Mouse (Mus musculus) limb, embryonic 14.5 days (tissue): ENCODE measurements around the gene Gm20431. TPM values are rescaled to one million over a fixed set of nuclear protein-coding genes. Genes with fewer than 3 reads are reported as not detected.

ENCODE experiments used
- ATAC-seq: fragments of 200-750 bp; cut with Nextera tagmentation; 2 replicates; pipeline ENCODE4 v1.8.0; 2017; ENCODE audit warnings: low read depth, moderate number of reproducible peaks, moderate TSS enrichment; ENCODE audit not compliant: low FRiP score
- DNase-seq: peaks from one replicate; pipeline ENCODE4 v3.0.0-alpha.2; 2015; ENCODE audit warnings: low spot score
- H3K27ac ChIP-seq: fragments of 300-500 bp; sonication (generic); replicated peaks from 2 replicates; pipeline ENCODE4 v1.5.1; 2014; ENCODE audit warnings: low read depth, mild to moderate bottlenecking, low read length, moderate library complexity, mixed read lengths
- H3K27me3 ChIP-seq: fragments of 300-500 bp; sonication (generic); 2 replicates; pipeline ENCODE4 v1.6.1; 2014; ENCODE audit warnings: low read length, mixed read lengths; ENCODE audit not compliant: control insufficient read depth, insufficient read depth
- H3K36me3 ChIP-seq: fragments of 300-500 bp; sonication (generic); 2 replicates; pipeline ENCODE4 v1.6.1; 2014; ENCODE audit warnings: mild to moderate bottlenecking, low read length, moderate library complexity, mixed read lengths; ENCODE audit not compliant: control insufficient read depth, insufficient read depth
- H3K4me1 ChIP-seq: fragments of 300-500 bp; sonication (generic); 2 replicates; pipeline ENCODE4 v1.6.1; 2014; ENCODE audit warnings: antibody characterized with exemption, low read length, mixed read lengths; ENCODE audit not compliant: control insufficient read depth, insufficient read depth
- H3K4me2 ChIP-seq: fragments of 300-500 bp; sonication (generic); replicated peaks from 2 replicates; pipeline ENCODE4 v1.6.1; 2014; ENCODE audit warnings: low read depth, mild to moderate bottlenecking, low read length, moderate library complexity; ENCODE audit not compliant: severe bottlenecking
- H3K4me3 ChIP-seq: fragments of 300-500 bp; sonication (generic); replicated peaks from 2 replicates; pipeline ENCODE4 v1.5.1; 2014; ENCODE audit warnings: low read length
- H3K9ac ChIP-seq: fragments of 300-500 bp; sonication (generic); 2 replicates; pipeline ENCODE4 v1.6.1; 2014; ENCODE audit warnings: mild to moderate bottlenecking, low read depth, low read length, moderate library complexity; ENCODE audit not compliant: severe bottlenecking
- H3K9me3 ChIP-seq: fragments of 300-500 bp; sonication (generic); 2 replicates; pipeline ENCODE4 v1.6.1; 2016; ENCODE audit warnings: low read length; ENCODE audit not compliant: control insufficient read depth
- POLR2A ChIP-seq: fragments of 200-500 bp; IDR thresholded peaks from 2 replicates; pipeline ENCODE4 v1.8.0; 2012; ENCODE audit warnings: inconsistent platforms, mild to moderate bottlenecking, moderate library complexity, borderline replicate concordance; ENCODE audit not compliant: insufficient read depth, insufficient read length; ENCODE audit errors: extremely low read depth
- WGBS: fragments of 180-500 bp; shearing (Covaris S2); extraction: QIAGEN DNeasy Blood & Tissue Kit; methylation state at CpG from one replicate; pipeline ENCODE4 v1.1.7; 2014; 5-methylcytosine and 5-hydroxymethylcytosine counted together
- polyA plus RNA-seq, 2 experiments: library from polyadenylated mRNA; depleted of rRNA in 1 of 2; stranded (reverse) in 1 of 2; unstranded in 1 of 2; fragments of >200 nt; fragmentation: Nextera tagmentation in 1 of 2; extraction: Ambion mirVana in 1 of 2; gene quantifications; 2 replicates each; pipeline versions ENCODE4 v1.2.1 to v1.2.3; 2012 to 2014

The Gm20431 gene
- polyA plus RNA-seq, 2 experiments = 6.1 to 7.5 TPM

DNA sequence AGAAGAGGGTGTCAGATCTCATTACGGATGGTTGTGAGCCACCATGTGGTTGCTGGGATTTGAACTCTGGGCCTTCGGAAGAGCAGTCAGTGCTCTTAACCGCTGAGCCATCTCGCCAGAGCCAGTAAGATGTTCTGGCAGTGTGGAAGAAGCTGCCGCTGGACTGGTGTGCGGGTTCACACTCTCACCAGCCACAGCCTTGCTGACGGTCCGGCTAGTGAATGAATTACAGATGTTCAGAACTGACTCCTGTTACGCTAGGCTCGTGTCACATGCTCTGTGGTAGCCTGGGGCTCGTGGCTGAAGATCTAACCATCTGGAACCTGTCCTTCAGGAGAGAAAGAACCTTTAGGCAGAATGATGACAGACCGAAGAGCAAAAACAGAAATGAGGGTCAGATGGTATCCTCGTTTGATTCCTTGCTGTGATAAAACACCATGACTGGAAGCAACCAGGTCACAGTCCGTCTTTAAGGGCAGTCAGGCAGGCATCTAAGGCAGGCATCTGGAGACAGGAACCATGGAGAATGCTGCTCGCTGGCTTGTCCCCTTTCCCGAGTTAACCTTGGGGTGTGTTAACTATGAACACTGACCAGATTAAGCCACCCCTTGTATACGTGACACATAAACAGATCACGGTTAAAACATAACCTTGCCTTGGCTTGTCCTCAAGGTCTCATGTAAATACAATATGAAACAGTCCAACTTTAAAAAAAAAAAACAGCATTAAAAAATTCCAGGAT, 4.8 kb upstream of the Gm20431 start:
- no peak for ATAC-seq
- Histone ChIP-seq H3K27ac (no peak overlapping the region), H3K36me3 (no peaks in the 10 kb centered on the region), H3K4me3 (no peak overlapping the region), H3K9me3 (no peaks in the 10 kb centered on the region), H3K4me2 (no peak overlapping the region), H3K27me3 (no peaks in the 10 kb centered on the region), H3K9ac (no peak overlapping the region), H3K4me1 (no peaks in the 10 kb centered on the region)
- DNase-seq = no peak
- WGBS = 71% methylated on average over 18 of the region's 18 CpGs
- TF ChIP-seq POLR2A = no peak

DNA sequence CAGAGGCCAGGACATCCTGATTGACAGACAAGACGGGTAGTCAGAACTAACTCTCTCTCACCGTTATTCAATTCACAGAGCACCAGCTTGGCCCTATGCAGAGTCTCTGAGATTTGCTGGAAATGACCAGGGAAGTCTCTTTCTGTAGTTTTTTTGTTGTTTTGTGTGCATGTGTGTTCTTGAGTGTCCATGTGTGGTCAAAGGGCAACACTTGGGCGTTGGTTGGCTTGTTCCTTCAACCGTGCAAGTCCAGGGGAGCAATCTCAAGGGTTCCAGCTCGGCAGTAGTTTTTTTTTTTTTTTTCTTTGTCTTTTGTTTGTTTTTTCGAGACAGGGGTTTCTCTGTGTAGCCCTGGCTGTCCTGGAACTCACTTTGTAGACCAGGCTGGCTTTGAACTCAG, 1.4 kb upstream of the Gm20431 start:
- no peaks in the 10 kb centered on the region; the same call in 1 of the 2 replicates for H3K36me3 ChIP-seq
- TF ChIP-seq POLR2A = no peak
- H3K27me3 ChIP-seq = no peaks in the 10 kb centered on the region
- H3K4me1 ChIP-seq = peaks cover 20% of the 10 kb centered on the region
- no peak overlapping the region for H3K27ac ChIP-seq
- no peak overlapping the region for H3K9ac ChIP-seq
- H3K9me3 ChIP-seq = no peaks in the 10 kb centered on the region
- no peak overlapping the region for H3K4me3 ChIP-seq
- WGBS = 55% methylated on average over 6 of the region's 6 CpGs
- DNase-seq (no peak), ATAC-seq (no peak)
- H3K4me2 ChIP-seq = no peak overlapping the region

DNA sequence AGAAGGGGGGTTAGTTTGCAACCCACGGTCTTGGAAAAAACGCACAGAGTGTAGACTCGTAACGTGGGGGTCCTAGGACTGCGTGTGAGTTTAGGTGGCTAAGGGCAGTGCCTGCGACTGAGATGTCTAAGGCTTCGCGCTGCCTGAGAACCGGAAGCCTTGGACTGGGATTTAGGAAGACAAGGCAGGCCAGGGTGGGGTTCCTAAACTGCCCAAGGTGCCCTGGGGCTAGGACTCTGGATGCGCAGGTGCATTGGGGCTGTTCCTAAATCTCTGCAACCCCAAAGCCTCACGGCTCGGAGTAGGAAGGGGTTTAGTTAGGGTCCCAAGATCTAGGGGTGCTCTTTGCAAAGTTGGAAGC, 705 bp downstream of the Gm20431 start:
- no peak for ATAC-seq
- H3K27ac ChIP-seq = no peak overlapping the region
- H3K4me1 ChIP-seq = peaks cover 20% of the 10 kb centered on the region
- no peak for TF ChIP-seq POLR2A
- peak overlapping the region; percentile 92 for H3K4me3 ChIP-seq
- peak overlapping the region; percentile 97 for H3K4me2 ChIP-seq
- H3K9me3 ChIP-seq = no peaks in the 10 kb centered on the region
- H3K9ac ChIP-seq = peak overlapping the region; percentile 84
- H3K36me3 ChIP-seq = no peaks in the 10 kb centered on the region; the same call in 1 of the 2 replicates
- no peaks in the 10 kb centered on the region for H3K27me3 ChIP-seq
- DNase-seq = no peak
- under 1% methylated on average over 12 of the region's 12 CpGs for WGBS

DNA sequence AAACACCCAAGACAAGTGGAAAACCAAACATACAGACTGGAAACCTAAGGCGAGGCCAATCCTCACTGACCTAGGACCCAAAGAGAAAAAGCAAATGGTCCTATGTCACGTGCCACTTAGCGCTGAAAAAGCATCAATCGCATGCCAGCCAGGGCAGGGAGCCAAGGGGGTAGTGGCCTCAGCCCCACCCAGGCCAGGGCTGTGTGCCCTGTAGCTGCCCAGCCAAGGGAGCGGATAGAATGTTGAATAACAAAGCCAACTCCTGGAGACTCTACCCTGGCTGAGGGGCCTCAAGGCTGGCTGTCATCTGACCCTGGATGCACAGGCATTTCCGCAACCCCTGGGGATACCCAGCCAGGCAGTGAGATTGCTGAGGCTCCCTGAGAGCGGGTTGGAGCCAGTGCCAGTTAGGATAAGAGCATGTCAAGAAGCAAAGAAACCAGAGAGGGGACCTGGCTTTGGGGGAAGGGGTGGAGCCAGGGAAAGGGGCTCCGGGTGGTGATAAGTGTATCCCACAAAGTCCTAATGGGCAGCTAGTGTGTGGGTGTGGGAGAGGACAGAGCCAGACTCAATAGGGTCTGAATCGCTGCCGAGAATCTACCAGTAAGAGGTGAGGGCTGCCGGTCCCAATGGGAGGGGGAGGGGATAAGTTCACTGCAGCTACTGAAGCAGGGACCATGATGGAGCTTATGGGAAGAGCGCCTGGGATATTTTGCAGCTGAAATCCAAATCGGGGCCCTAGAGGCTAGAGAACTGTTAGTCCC, 1.3 kb downstream of the Gm20431 start:
- Histone ChIP-seq H3K4me1 (peaks cover 20% of the 10 kb centered on the region), H3K4me2 (peak overlapping the region; percentile 97), H3K4me3 (peak overlapping the region; percentile 92), H3K9me3 (no peaks in the 10 kb centered on the region), H3K36me3 (peaks cover under 1% of the 10 kb centered on the region), H3K27ac (no peak overlapping the region), H3K27me3 (no peaks in the 10 kb centered on the region), H3K9ac (peak overlapping the region; percentile 84)
- no peak for ATAC-seq
- DNase-seq = peak; percentile 29
- 23% methylated on average over 13 of the region's 13 CpGs for WGBS
- no peak for TF ChIP-seq POLR2A

DNA sequence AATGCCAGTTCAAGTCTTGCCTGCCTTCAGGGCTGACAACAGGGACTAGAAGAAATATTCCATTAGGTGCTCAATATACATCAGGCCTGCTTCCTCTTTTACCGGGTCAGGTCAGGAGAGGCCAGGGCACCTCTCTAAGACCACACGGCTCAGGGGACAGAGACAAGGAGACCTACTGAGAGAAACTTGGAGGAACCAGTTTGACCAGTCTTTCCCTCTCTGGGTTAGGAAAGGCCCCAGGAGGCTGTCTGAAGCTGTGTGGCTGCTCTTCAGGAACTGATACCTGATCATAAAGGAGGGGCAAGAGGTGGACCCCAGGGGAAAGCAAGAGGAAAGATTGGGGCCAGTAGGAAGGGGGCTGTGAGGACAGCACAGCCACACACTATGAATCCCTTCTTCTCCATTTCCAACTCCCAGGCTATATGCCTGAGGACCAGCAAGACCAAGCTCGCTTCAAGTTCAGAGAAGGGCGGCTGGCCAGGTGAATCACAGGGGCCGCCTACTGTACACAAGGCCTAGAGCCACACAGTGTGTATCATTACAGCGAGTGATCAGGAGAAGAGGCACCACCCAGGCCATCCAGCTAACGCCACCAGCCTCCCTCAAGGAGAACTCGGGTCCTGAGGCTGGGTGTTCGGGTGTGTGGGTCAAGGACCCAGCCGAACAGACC, 2.0 kb downstream of the Gm20431 start:
- ATAC-seq (no peak), DNase-seq (no peak)
- 64% methylated on average over 10 of the region's 10 CpGs for WGBS
- peak overlapping the region; percentile 84; the same call in 1 of the 2 replicates for H3K9ac ChIP-seq
- peaks cover 6% of the 10 kb centered on the region for H3K36me3 ChIP-seq
- no peak overlapping the region for H3K27ac ChIP-seq
- peak overlapping the region; percentile 97 for H3K4me2 ChIP-seq
- H3K27me3 ChIP-seq = no peaks in the 10 kb centered on the region
- H3K4me1 ChIP-seq = peaks cover 20% of the 10 kb centered on the region
- no peaks in the 10 kb centered on the region for H3K9me3 ChIP-seq
- 0 out of 2 replicates have a peak overlapping the region, but pooled peaks have one; percentile 92 for H3K4me3 ChIP-seq
- no peak for TF ChIP-seq POLR2A
